Mouse (Mus musculus) kidney, postnatal 0 days (tissue): ENCODE measurements at regions not wholly inside any gene's neighbourhood (a gene's known extent, or its start where the extent isn't known, plus 50 kb on each side); places are given as distances from the start of the nearest gene placed in this dataset.

Experiments
- ATAC-seq: fragments of 200-750 bp; cut with Nextera tagmentation; replicated peaks from 2 replicates; pipeline ENCODE4 v1.8.0; 2017; ENCODE audit warnings: low read depth, moderate number of reproducible peaks, moderate TSS enrichment, moderate library complexity; ENCODE audit not compliant: low FRiP score
- DNase-seq: peaks from one replicate; pipeline ENCODE4 v3.0.0-alpha.2; 2016; ENCODE audit warnings: low spot score
- H3K27ac ChIP-seq: fragments of 300-500 bp; sonication (generic); 2 replicates; pipeline ENCODE4 v1.5.1; 2014; ENCODE audit warnings: mild to moderate bottlenecking
- H3K27me3 ChIP-seq: fragments of 300-500 bp; sonication (generic); 2 replicates; pipeline ENCODE4 v1.6.1; 2014; ENCODE audit warnings: low read length, mixed read lengths; ENCODE audit not compliant: insufficient read depth
- H3K36me3 ChIP-seq: fragments of 300-500 bp; sonication (generic); 2 replicates; pipeline ENCODE4 v1.6.1; 2014; ENCODE audit warnings: low read length, mixed read lengths; ENCODE audit not compliant: insufficient read depth
- H3K4me1 ChIP-seq: fragments of 300-500 bp; sonication (generic); replicated peaks from 2 replicates; pipeline ENCODE4 v1.6.1; 2014; ENCODE audit warnings: antibody characterized with exemption, low read length, mixed read lengths; ENCODE audit not compliant: insufficient read depth
- H3K4me2 ChIP-seq: fragments of 300-500 bp; sonication (generic); 2 replicates; pipeline ENCODE4 v1.6.1; 2014; ENCODE audit warnings: mild to moderate bottlenecking, low read length, moderate library complexity, mixed read lengths
- H3K4me3 ChIP-seq: fragments of 300-500 bp; sonication (generic); replicated peaks from 2 replicates; pipeline ENCODE4 v1.5.1; 2014; ENCODE audit warnings: low read depth, low read length
- H3K9ac ChIP-seq: fragments of 300-500 bp; sonication (generic); 2 replicates; pipeline ENCODE4 v1.6.1; 2014; ENCODE audit warnings: low read depth, low read length
- H3K9me3 ChIP-seq: fragments of 300-500 bp; sonication (generic); replicated peaks from 2 replicates; pipeline ENCODE4 v1.6.1; 2016; ENCODE audit warnings: low read length, inconsistent platforms, mixed read lengths
- CTCF ChIP-seq: IDR thresholded peaks from 2 replicates; pipeline ENCODE4 v1.5.1; 2016; ENCODE audit warnings: antibody characterized with exemption, low read depth, mild to moderate bottlenecking, moderate library complexity
- WGBS: fragments of 180-500 bp; shearing (Covaris S2); extraction: QIAGEN DNeasy Blood & Tissue Kit; methylation state at CpG from one replicate; pipeline ENCODE4 v1.1.7; 2014; 5-methylcytosine and 5-hydroxymethylcytosine counted together

GRCm38 (mm10) chr4:105641582-105641981 is 148.1 kb upstream of the Gm12728 start:
- Histone ChIP-seq H3K27me3 (no peaks in the 10 kb centered on the region), H3K9ac (no peak overlapping the region), H3K4me1 (0 out of 2 replicates have a peak, but pooled peaks cover 3% of the 10 kb centered on the region), H3K4me3 (no peak overlapping the region), H3K4me2 (no peak overlapping the region), H3K9me3 (no peaks in the 10 kb centered on the region), H3K36me3 (no peaks in the 10 kb centered on the region), H3K27ac (no peak overlapping the region)
- DNase-seq: no peak
- WGBS: 79% methylated on average over 4 of the region's 4 CpGs
- no peak for TF ChIP-seq CTCF
- no peak for ATAC-seq

- Histone ChIP-seq H3K9me3 (no peaks in the 10 kb centered on the region), H3K4me2 (no peak overlapping the region), H3K4me1 (peaks cover 3% of the 10 kb centered on the region; the same call in 1 of the 2 replicates), H3K27ac (no peak overlapping the region), H3K9ac (no peak overlapping the region), H3K4me3 (no peak overlapping the region), H3K27me3 (no peaks in the 10 kb centered on the region), H3K36me3 (no peaks in the 10 kb centered on the region)
- TF ChIP-seq CTCF: no peak
- DNase-seq (peak; percentile 59), ATAC-seq (no peak)
- WGBS: 39% methylated on average over 7 of the region's 7 CpGs
Observed at GRCm38 (mm10) chr4:105648820-105649446, 140.7 kb upstream of the Gm12728 start.

GRCm38 (mm10) chr4:105649447-105649833 is 140.2 kb upstream of the Gm12728 start:
- no peak for TF ChIP-seq CTCF
- no peak for ATAC-seq
- 55% methylated on average over 2 of the region's 2 CpGs for WGBS

GRCm38 (mm10) chr4:105656071-105656655 is 133.5 kb upstream of the Gm12728 start:
- Histone ChIP-seq H3K4me2 (no peak overlapping the region), H3K4me3 (no peak overlapping the region), H3K9ac (no peak overlapping the region), H3K36me3 (no peaks in the 10 kb centered on the region), H3K4me1 (no peaks in the 10 kb centered on the region), H3K9me3 (no peaks in the 10 kb centered on the region), H3K27me3 (no peaks in the 10 kb centered on the region), H3K27ac (no peak overlapping the region)
- 23% methylated on average over 5 of the region's 5 CpGs for WGBS
- ATAC-seq (peak; percentile 73), DNase-seq (peak; percentile 77)
- no peak for TF ChIP-seq CTCF

More at GRCm38 (mm10) chr4:105649447-105649833, 140.2 kb upstream of the Gm12728 start:
- Histone ChIP-seq H3K4me3 (no peak overlapping the region), H3K27me3 (no peaks in the 10 kb centered on the region), H3K36me3 (no peaks in the 10 kb centered on the region), H3K4me1 (peaks cover 3% of the 10 kb centered on the region; the same call in 1 of the 2 replicates), H3K9ac (no peak overlapping the region), H3K27ac (no peak overlapping the region), H3K9me3 (no peaks in the 10 kb centered on the region), H3K4me2 (no peak overlapping the region)
- DNase-seq: no peak

GRCm38 (mm10) chr4:105658581-105658980 is 131.1 kb upstream of the Gm12728 start:
- Histone ChIP-seq H3K9ac (no peak overlapping the region), H3K4me1 (no peaks in the 10 kb centered on the region), H3K4me3 (no peak overlapping the region), H3K36me3 (no peaks in the 10 kb centered on the region), H3K27me3 (no peaks in the 10 kb centered on the region), H3K27ac (no peak overlapping the region), H3K9me3 (no peaks in the 10 kb centered on the region), H3K4me2 (no peak overlapping the region)
- no peak for TF ChIP-seq CTCF
- 51% methylated on average over 3 of the region's 3 CpGs for WGBS
- ATAC-seq (no peak), DNase-seq (no peak)

GRCm38 (mm10) chr4:105676690-105677089 is 113.0 kb upstream of the Gm12728 start:
- Histone ChIP-seq H3K36me3 (no peaks in the 10 kb centered on the region), H3K9me3 (no peaks in the 10 kb centered on the region), H3K27ac (no peak overlapping the region), H3K4me1 (no peaks in the 10 kb centered on the region), H3K4me2 (no peak overlapping the region), H3K9ac (no peak overlapping the region), H3K27me3 (no peaks in the 10 kb centered on the region), H3K4me3 (no peak overlapping the region)
- peak; percentile 39 for TF ChIP-seq CTCF
- WGBS: 92% methylated on average over 1 of the region's 1 CpGs
- ATAC-seq (no peak), DNase-seq (peak; percentile 15)
